Mouse (Mus musculus): Measurements from ENCODE around the gene Bptf.

DNA sequence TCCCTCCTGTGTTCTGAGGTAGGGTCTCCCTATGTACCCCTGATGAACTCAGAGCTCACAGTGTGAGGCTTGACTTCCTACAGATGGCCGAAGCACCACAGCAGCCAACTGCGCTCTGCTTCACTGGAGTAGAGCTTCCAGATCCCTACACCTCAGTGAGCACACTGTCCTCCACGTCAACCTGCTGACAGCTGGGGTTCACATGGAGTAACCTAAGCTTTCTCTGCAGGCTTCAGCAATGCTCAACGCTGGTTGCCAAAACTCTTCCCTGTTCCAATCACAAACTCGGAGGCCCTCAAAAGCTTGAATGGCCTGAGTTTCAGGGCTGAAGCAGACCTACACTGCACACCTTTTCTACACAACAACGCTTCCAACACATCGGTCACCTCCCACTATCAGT is 38.1 kb downstream of the Bptf start:
- no peak for TF ChIP-seq POLR2A (IDR thresholded peaks at IDR 0.05; ENCODE audit: insufficient read depth, low read depth, low read length)
- no peak for TF ChIP-seq CTCF (IDR thresholded peaks at IDR 0.05; ENCODE audit: insufficient read depth, low read depth, low read length)

Data from olfactory bulb, adult 2 months (tissue).